Mouse (Mus musculus) forebrain, embryonic 11.5 days (tissue): ENCODE results near the gene Pcp4l1. TPM values are rescaled to one million over a fixed set of nuclear protein-coding genes. Genes with fewer than 3 reads are reported as not detected.
"Not testable (repeated sequence)": the region's sequence is repeated elsewhere in the genome, so short reads cannot be mapped to it uniquely, and the experiment has no call there.

Experiments used
- ATAC-seq: fragments of 200-750 bp; cut with Nextera tagmentation; replicated peaks from 2 replicates; pipeline ENCODE4 v1.8.0; 2017; ENCODE audit warnings: moderate TSS enrichment; ENCODE audit not compliant: low FRiP score
- DNase-seq: peaks from one replicate; pipeline ENCODE4 v3.0.0-alpha.2; 2017; ENCODE audit warnings: low spot score
- H3K27ac ChIP-seq: fragments of 300-500 bp; sonication (generic); 2 replicates; pipeline ENCODE4 v1.5.1; 2014; ENCODE audit warnings: low read depth, low read length
- H3K27me3 ChIP-seq: fragments of 300-500 bp; sonication (generic); 2 replicates; pipeline ENCODE4 v1.6.1; 2014; ENCODE audit warnings: mild to moderate bottlenecking, low read length, mixed read lengths; ENCODE audit not compliant: control insufficient read depth, insufficient read depth
- H3K36me3 ChIP-seq: fragments of 300-500 bp; sonication (generic); 2 replicates; pipeline ENCODE4 v1.6.1; 2014; ENCODE audit warnings: mild to moderate bottlenecking, low read length, moderate library complexity, mixed read lengths; ENCODE audit not compliant: control insufficient read depth, insufficient read depth
- H3K4me1 ChIP-seq: fragments of 300-500 bp; sonication (generic); replicated peaks from 2 replicates; pipeline ENCODE4 v1.6.1; 2014; ENCODE audit warnings: low read length, mixed read lengths; ENCODE audit not compliant: control insufficient read depth, insufficient read depth
- H3K4me2 ChIP-seq: fragments of 300-500 bp; sonication (generic); 2 replicates; pipeline ENCODE4 v1.6.1; 2014; ENCODE audit warnings: low read depth, mild to moderate bottlenecking, low read length, moderate library complexity, mixed read lengths; ENCODE audit not compliant: severe bottlenecking
- H3K4me3 ChIP-seq: fragments of 300-500 bp; sonication (generic); 2 replicates; pipeline ENCODE4 v1.5.1; 2014; ENCODE audit warnings: low read depth, low read length
- H3K9ac ChIP-seq: fragments of 300-500 bp; sonication (generic); 2 replicates; pipeline ENCODE4 v1.6.1; 2014; ENCODE audit warnings: low read length
- H3K9me3 ChIP-seq: fragments of 300-500 bp; sonication (generic); 2 replicates; pipeline ENCODE4 v1.6.1; 2016; ENCODE audit warnings: low read length, mixed read lengths; ENCODE audit not compliant: control insufficient read depth
- WGBS: fragments of 180-500 bp; shearing (Covaris S2); extraction: QIAGEN DNeasy Blood & Tissue Kit; methylation state at CpG from one replicate; pipeline ENCODE4 v1.1.7; 2014; 5-methylcytosine and 5-hydroxymethylcytosine counted together
- polyA plus RNA-seq: library from polyadenylated mRNA; unstranded; fragments of >200 nt; fragmentation: Nextera tagmentation; extraction: Ambion mirVana; gene quantifications from 2 replicates; pipeline ENCODE4 v1.2.1, GENCODE M21; 2014

The Pcp4l1 gene
- 7.3 and 8.2 TPM in 2 replicates for polyA plus RNA-seq

- Histone ChIP-seq H3K4me3 (peak within 1 kb of the TSS; percentile 50), H3K4me1 (peaks cover 6% of the 10 kb centered on the region; the same call in 1 of the 2 replicates), H3K9me3 (no peaks in the 10 kb centered on the region), H3K27ac (no peak within 1 kb of the TSS), H3K27me3 (peaks cover 33% of the 10 kb centered on the region), H3K4me2 (peak within 1 kb of the TSS; percentile 94), H3K9ac (peak within 1 kb of the TSS; percentile 45; the same call in 1 of the 2 replicates), H3K36me3 (no peaks in the 10 kb centered on the region)
- DNase-seq (peak; percentile 82), ATAC-seq (peak; percentile 87)
- under 1% methylated on average over 33 of the region's 33 CpGs for WGBS
Measured at GRCm38 (mm10) chr1:171195887-171196397, at the start of gene Pcp4l1. TSS of gene Pcp4l1 (minus strand) at chr1:171196268.

GRCm38 (mm10) chr1:171245353-171245752 lies 49.3 kb upstream of the Pcp4l1 start:
- no peak overlapping the region for H3K27ac ChIP-seq
- no peaks in the 10 kb centered on the region for H3K27me3 ChIP-seq
- no peaks in the 10 kb centered on the region for H3K9me3 ChIP-seq
- 87% methylated on average over 8 of the region's 8 CpGs for WGBS
- peaks cover 13% of the 10 kb centered on the region for H3K4me1 ChIP-seq
- ATAC-seq = no peak
- H3K9ac ChIP-seq = no peak overlapping the region
- no peak overlapping the region for H3K4me3 ChIP-seq
- no peaks in the 10 kb centered on the region; the same call in 1 of the 2 replicates for H3K36me3 ChIP-seq
- no peak overlapping the region for H3K4me2 ChIP-seq
- no peak for DNase-seq

- H3K27ac ChIP-seq, H3K4me3 ChIP-seq, H3K9ac ChIP-seq, DNase-seq, H3K9me3 ChIP-seq, H3K4me2 ChIP-seq, H3K36me3 ChIP-seq, H3K4me1 ChIP-seq, H3K27me3 ChIP-seq, ATAC-seq: not testable (repeated sequence)
- WGBS = 82% methylated on average over 12 of the region's 12 CpGs
Measured at GRCm38 (mm10) chr1:171241952-171242351, 45.9 kb upstream of the Pcp4l1 start.

- no peak overlapping the region for H3K9ac ChIP-seq
- 91% methylated on average over 10 of the region's 10 CpGs for WGBS
Measured at GRCm38 (mm10) chr1:171240911-171241310, 44.8 kb upstream of the Pcp4l1 start.

GRCm38 (mm10) chr1:171239992-171240744 lies 44.1 kb upstream of the Pcp4l1 start:
- Histone ChIP-seq H3K36me3 (peaks cover 16% of the 10 kb centered on the region; the same call in 1 of the 2 replicates), H3K27ac (no peak overlapping the region), H3K27me3 (no peaks in the 10 kb centered on the region), H3K9ac (no peak overlapping the region), H3K9me3 (no peaks in the 10 kb centered on the region), H3K4me1 (no peaks in the 10 kb centered on the region), H3K4me3 (no peak overlapping the region), H3K4me2 (no peak overlapping the region)
- DNase-seq = no peak
- no peak for ATAC-seq
- WGBS = 82% methylated on average over 15 of the region's 15 CpGs

More at GRCm38 (mm10) chr1:171240911-171241310, 44.8 kb upstream of the Pcp4l1 start:
- no peak overlapping the region for H3K4me3 ChIP-seq
- no peaks in the 10 kb centered on the region for H3K27me3 ChIP-seq
- H3K36me3 ChIP-seq = peaks cover 15% of the 10 kb centered on the region; the same call in 1 of the 2 replicates
- ATAC-seq = no peak
- H3K9me3 ChIP-seq = no peaks in the 10 kb centered on the region
- H3K27ac ChIP-seq = no peak overlapping the region
- DNase-seq = no peak
- H3K4me2 ChIP-seq = no peak overlapping the region
- 0 out of 2 replicates have a peak, but pooled peaks cover 3% of the 10 kb centered on the region for H3K4me1 ChIP-seq

- Histone ChIP-seq H3K4me1 (no peaks in the 10 kb centered on the region), H3K36me3 (peaks cover 16% of the 10 kb centered on the region; the same call in 1 of the 2 replicates), H3K27ac (no peak overlapping the region), H3K9me3 (no peaks in the 10 kb centered on the region), H3K9ac (no peak overlapping the region), H3K4me3 (no peak overlapping the region), H3K4me2 (no peak overlapping the region), H3K27me3 (no peaks in the 10 kb centered on the region)
- ATAC-seq (no peak), DNase-seq (peak; percentile 76)
- WGBS = 73% methylated on average over 14 of the region's 14 CpGs
Measured at GRCm38 (mm10) chr1:171238463-171238862, 42.4 kb upstream of the Pcp4l1 start.

- ATAC-seq (no peak), DNase-seq (no peak)
- H3K4me1 ChIP-seq = no peaks in the 10 kb centered on the region
- H3K27ac ChIP-seq = no peak overlapping the region
- no peaks in the 10 kb centered on the region for H3K9me3 ChIP-seq
- no peak overlapping the region for H3K9ac ChIP-seq
- H3K4me3 ChIP-seq = no peak overlapping the region
- H3K4me2 ChIP-seq = no peak overlapping the region
- WGBS = 80% methylated on average over 6 of the region's 6 CpGs
- peaks cover 16% of the 10 kb centered on the region; the same call in 1 of the 2 replicates for H3K36me3 ChIP-seq
- H3K27me3 ChIP-seq = no peaks in the 10 kb centered on the region
Measured at GRCm38 (mm10) chr1:171237438-171237837, 41.4 kb upstream of the Pcp4l1 start.

GRCm38 (mm10) chr1:171235791-171236190 lies 39.7 kb upstream of the Pcp4l1 start:
- no peak for DNase-seq
- Histone ChIP-seq H3K27ac (no peak overlapping the region), H3K4me3 (no peak overlapping the region), H3K4me1 (no peaks in the 10 kb centered on the region), H3K9me3 (no peaks in the 10 kb centered on the region), H3K9ac (no peak overlapping the region), H3K4me2 (no peak overlapping the region), H3K27me3 (no peaks in the 10 kb centered on the region), H3K36me3 (peaks cover 16% of the 10 kb centered on the region; the same call in 1 of the 2 replicates)
- 92% methylated on average over 4 of the region's 4 CpGs for WGBS
- ATAC-seq = no peak
